Mouse (Mus musculus) A20 (cell line): ENCODE results near the gene Orc2.

Source experiments
- DNase-seq: peaks from one replicate; pipeline ENCODE4 v3.0.0-alpha.2; 2011; ENCODE audit warnings: low read depth, low spot score

Orc2 gene

DNA sequence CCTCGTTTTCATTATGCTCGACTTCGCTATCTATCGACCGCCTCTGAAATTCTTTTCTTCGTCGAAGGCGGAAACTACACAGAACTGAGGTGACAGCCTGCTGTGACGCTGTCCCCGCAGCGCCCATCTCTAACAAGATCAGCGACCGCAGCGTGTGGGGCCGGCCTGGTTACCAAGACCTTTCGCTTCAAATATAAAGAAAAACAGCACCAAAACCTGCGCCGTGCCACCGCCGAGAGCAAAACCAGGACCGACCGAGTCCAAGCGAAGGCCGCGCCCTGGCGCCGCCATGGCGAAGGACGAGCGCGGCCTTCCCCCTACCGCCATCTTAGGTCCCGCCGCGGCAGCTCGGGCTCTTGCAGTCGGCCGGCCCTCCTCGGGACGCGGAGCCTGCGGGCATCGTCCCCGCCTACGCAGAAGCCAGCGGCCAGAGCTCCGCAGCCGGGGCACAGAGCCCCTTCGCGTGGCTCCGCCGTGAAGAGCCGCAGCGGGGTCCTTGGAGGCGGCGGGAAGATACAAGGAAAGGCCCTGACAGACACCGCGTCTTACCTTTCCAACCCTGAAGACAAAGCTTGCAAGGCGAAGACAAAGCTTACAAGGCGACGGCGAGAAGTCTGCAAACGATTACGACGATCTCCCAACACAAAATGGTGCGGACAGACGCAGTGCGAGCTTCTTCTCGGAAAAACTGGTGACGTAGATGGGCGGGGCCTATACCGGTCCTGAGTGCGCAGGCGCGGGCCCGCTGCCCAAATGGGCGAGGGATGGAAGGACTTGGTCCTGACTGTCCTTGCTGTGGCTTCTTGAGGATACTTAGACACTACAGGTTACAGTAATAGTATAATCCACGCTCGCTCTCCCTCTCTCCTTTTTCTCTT, 81.3 kb downstream of the Orc2 start, which contains the start of gene Clk1:
Gene Clk1 (minus strand): TSS at position 696 of the 878 bp plus-strand sequence.
- peak; percentile 95 for DNase-seq

GRCm38 (mm10) chr1:58422879-58423278, 82.0 kb downstream of the Orc2 start:
- DNase-seq, result peak; percentile 77

GRCm38 (mm10) chr1:58420961-58421360, 83.9 kb downstream of the Orc2 start:
- no peak for DNase-seq

DNA sequence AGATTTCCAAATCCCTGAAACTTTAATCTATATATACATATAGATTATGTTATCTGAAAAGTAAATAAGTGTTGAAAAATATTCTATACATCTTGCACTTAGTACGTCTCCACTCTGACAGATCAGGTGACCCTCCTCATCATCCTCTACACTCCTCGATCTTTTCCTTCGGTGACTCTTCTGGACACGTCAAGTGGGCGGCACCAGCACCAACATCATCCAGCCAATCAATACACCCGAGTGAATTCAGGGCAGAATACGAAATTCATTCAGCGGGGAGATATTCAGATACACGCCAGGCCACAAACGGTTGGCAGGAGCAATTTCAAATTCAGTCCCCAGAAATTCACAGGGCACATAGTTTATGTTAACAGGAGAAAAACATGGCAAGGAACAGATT, 84.9 kb downstream of the Orc2 start:
- no peak for DNase-seq

DNA sequence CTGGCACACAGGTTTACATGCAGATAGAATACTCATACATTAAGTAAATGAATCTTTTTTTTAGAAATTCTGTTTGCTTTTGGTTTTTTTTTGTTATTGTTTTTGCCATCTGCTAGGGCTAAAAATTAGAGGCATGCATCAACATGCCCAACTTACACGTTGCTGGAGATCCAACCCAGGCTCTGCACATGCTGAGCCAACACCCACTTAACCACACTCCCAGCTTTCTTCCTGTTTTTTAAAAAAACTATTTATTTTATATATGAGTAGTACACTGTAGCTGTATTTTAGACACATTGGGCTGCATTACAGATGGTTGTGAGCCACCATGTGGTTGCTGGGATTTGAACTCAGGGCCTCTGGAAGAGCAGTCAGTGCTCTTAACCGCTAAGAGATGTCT, 88.9 kb downstream of the Orc2 start:
- no peak for DNase-seq

GRCm38 (mm10) chr1:58415442-58415841, 89.5 kb downstream of the Orc2 start:
- DNase-seq, result peak; percentile 30
